In the genomic region with DNA sequence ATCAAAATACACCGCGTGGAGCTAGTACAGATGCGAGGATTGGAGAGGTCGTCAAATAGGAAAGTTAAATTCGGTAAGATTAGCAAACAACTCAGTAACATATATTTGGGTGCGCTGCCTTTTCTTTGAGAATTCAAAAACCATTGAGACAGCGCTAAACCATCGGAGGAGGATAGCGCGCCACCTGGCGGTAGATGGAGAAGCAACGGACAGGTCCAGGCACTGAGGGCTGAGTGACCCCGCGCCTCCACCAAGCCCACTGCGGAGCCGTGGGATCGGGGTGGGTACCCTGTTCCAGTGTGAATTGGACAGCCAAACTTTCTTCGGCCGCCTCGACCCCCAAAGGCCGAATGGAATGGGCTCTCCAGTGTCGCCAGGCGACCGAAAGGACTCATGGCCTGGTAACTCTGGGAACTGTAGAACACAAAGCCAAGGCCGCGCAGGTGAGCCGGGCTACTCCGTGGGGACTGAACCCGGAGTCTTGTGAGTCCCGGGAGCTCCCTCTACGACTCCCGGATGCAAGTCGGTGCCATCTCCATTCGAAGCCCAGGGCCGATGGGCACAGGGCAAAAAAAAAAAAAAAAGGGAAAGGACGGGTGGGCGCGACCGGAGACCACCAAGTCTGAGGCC, we compare ENCODE assay signal across 9 mouse cellular contexts. TPM values are rescaled to one million over a fixed set of nuclear protein-coding genes. Genes with fewer than 3 reads are reported as not detected.
DNase-seq lines count a peak whose midpoint lies in the region; ATAC-seq lines count a peak whose summit lies in the region.
"Had no signal": no experiment of that assay in that cellular context is flagged by ENCODE, and none has a peak within 500 bp of the region (broad histone marks: within the 10 kb centered on the region; RNA-seq: fewer than 3 reads in every experiment).

No protein-coding gene starts in this region.

- H3K27me3 ChIP-seq in hindbrain, embryonic 13.5 days = peaks cover 42% of the 10 kb centered on the region

- H3K9ac ChIP-seq in hindbrain, embryonic 13.5 days = peak overlapping the region; percentile 76

- no peak overlapping the region for H3K27ac ChIP-seq in hindbrain, embryonic 13.5 days

- H3K4me1 ChIP-seq in hindbrain, embryonic 13.5 days (replicated peaks) = peaks cover 13% of the 10 kb centered on the region

- no peaks in the 10 kb centered on the region for H3K9me3 ChIP-seq in hindbrain, embryonic 13.5 days

- H3K4me2 ChIP-seq in hindbrain, embryonic 13.5 days = peak overlapping the region; percentile 83

- WGBS in hindbrain, embryonic 13.5 days = 3% methylated on average over 36 of the region's 39 CpGs

- H3K36me3 ChIP-seq in hindbrain, embryonic 13.5 days = no peaks in the 10 kb centered on the region

- DNase-seq in NIH3T3 (ENCODE audit: low read depth) = peak; percentile 70
- peak; percentile 94 to 95 for DNase-seq in cerebellum, postnatal 10 days
- peak; percentile 79 to 84 for DNase-seq in frontal cortex, postnatal 25 days (ENCODE audit: low spot score in 2 of 2)
- DNase-seq in layer of hippocampus, postnatal 25 days (ENCODE audit: extremely low spot score in 1 of 2, low spot score in 1 of 2) = peak; percentile 76 to 94
- peak; percentile 64 for DNase-seq in lung, postnatal 25 days (ENCODE audit: low spot score)
- peak; percentile 68 for DNase-seq in retina, postnatal 7 days (ENCODE audit: low read depth, low spot score)
- DNase-seq in thymus, postnatal 4 days = peak; percentile 96

- H3K4me3 ChIP-seq in hindbrain, embryonic 13.5 days = peak overlapping the region; percentile 56
- H3K4me3 ChIP-seq: myocyte had no signal

- ATAC-seq in hindbrain, embryonic 13.5 days (ENCODE audit: low FRiP score) = peak; percentile 65; the same call in 1 of the 2 replicates

RNA-seq across cellular contexts. Expression of gene Col26a1, which starts 1.5 kb away (rescaled TPM):
- 30.2 and 33.8 TPM in 2 replicates for polyA plus RNA-seq in hindbrain, embryonic 13.5 days (2015; fragmentation: Nextera tagmentation; extraction: Ambion mirVana)
- total RNA-seq in layer of hippocampus, postnatal 25 days (2021) = 1 to 10 TPM; 3.5 to 4.7 TPM

RNA-seq across cellular contexts. Expression of gene Ift22, which starts 26.5 kb away (rescaled TPM):
- 118 and 125 TPM in 2 replicates for polyA plus RNA-seq in hindbrain, embryonic 13.5 days (2015; fragmentation: Nextera tagmentation; extraction: Ambion mirVana)
- 10 to 100 TPM; 82.1 to 84.3 TPM for total RNA-seq in layer of hippocampus, postnatal 25 days (2021)
